Mouse (Mus musculus): ENCODE measurements around the gene Tas2r114.

GRCm38 (mm10) chr6:131689963-131690362 lies at the start of gene Tas2r114:
- no peak for TF ChIP-seq USF1 (IDR thresholded peaks at IDR 0.05; ENCODE audit: low read depth)
- no peak for TF ChIP-seq CTCF (IDR thresholded peaks at IDR 0.05; ENCODE audit: control insufficient read depth, insufficient read depth, insufficient read length)
- no peak for TF ChIP-seq MYOG (IDR thresholded peaks at IDR 0.05; ENCODE audit: control insufficient read depth, extremely low read depth, insufficient read length)
- no peak for TF ChIP-seq MAX (IDR thresholded peaks at IDR 0.05)
- no peak for TF ChIP-seq MYOD1 (IDR thresholded peaks at IDR 0.05; ENCODE audit: control insufficient read depth, insufficient read length, low read depth)

All from C2C12 (cell line).